Mouse (Mus musculus): ENCODE results near the gene Mmp23. TPM values are rescaled to one million over a fixed set of nuclear protein-coding genes. Genes with fewer than 3 reads are reported as not detected.

The Mmp23 gene
- total RNA-seq, 2 experiments from 2014 or later = 3.9 to 4.8 TPM

- DNase-seq = no peak
- intact Hi-C loops (cut with DNase I) = no loop called here
Measured at GRCm38 (mm10) chr4:155602753-155603152, 50.4 kb downstream of the Mmp23 start.

DNA sequence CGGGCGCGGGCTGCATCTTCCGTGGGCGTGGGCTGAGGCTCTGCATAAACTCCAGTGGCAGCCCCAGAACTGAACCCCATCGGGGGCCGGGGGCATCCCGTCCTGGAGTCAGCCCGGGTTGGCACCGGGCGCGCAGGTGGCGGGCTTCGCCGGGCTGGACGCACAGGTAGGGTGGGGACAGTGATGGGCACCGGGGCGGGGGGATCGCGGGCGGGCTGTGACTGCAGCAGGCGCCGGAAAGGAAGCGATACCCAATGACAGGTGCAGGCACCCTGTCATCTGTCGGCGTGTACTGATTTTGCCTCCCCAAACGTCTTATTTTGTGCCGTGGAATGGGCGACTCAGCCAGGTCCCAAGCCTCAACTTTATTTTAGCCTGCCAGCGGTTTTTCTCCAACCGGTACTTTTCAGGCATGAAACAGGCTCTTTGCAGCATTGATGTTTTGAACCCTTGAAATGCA lies 51.2 kb downstream of the Mmp23 start:
- no peak for DNase-seq
- intact Hi-C loops (cut with DNase I) = no loop called here

DNA sequence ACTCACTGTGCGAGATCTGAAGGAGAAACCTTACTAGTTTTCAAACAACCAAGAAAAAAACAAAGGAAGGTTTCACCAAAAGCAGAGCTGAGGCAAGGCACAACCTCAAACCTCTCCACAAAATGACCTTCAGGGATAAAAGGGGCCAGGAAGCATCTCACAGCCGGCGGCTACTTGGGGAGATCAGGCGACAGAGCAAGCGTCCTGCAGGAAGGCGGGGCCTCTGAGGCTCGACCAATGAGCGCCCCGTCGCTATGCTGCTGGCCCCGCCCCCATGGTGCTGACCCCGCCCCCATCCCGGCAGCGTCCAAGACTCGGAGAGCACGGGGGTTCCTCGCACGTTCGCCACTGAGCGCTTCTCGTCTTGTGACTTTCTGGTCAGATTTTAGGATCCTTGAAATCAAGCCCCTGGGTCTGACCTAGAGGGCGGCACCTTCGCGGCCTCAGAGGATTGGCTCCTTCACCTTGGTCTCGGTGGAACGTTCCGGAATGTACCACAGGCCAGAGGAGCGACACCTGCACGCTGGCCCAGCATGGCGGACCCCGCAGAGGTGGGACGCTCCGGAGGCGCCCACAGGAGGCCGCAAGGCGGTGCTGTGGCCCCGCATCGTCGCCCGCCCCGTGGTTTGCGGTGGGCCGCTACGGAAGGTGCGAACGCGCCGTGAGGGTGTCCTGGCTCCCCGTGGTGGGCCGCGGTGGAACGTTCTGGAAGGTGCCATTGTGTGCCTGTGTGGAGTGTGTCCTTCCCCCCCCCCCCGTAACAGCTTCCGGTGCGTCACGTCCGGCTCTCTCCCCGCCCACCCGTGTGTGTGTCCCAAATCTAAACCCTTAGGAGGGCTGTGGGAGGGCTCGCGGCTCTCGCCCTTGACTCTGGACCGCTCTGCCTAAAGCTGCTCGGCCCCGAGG lies 51.8 kb downstream of the Mmp23 start, which contains the start of gene Slc35e2:
Gene Slc35e2, plus strand, starts transcription at position 326 of the 906 bp plus-strand sequence.
- DNase-seq = peak; percentile 98
- intact Hi-C loops (cut with DNase I) = no loop called here

Other genes with a start within 250 kb of the Mmp23 start
- 1 to 10 TPM; 6.4 to 6.6 TPM for gene Cfap74, start 244.2 kb downstream of the Mmp23 start, total RNA-seq (2021)
- gene Tmem52, start 184.3 kb downstream of the Mmp23 start, total RNA-seq (2021) = not detected
- 1,000 to 10,000 TPM; 1,273 to 1,305 TPM for gene Gnb1, start 162.0 kb downstream of the Mmp23 start, total RNA-seq (2021)
- 10 to 100 TPM; 58.8 to 59.5 TPM for gene Nadk, start 91.0 kb downstream of the Mmp23 start, total RNA-seq (2021)
- gene Slc35e2, start 52.0 kb downstream of the Mmp23 start, total RNA-seq (2021) = 10 to 100 TPM; 39.1 to 40.6 TPM
- gene Cdk11b, start 28.5 kb downstream of the Mmp23 start, total RNA-seq (2021) = 10 to 100 TPM; 55.5 to 60.6 TPM
- gene Gm10563, start 8.0 kb downstream of the Mmp23 start, total RNA-seq (2021) = not detected
- gene Mib2, start 15.8 kb upstream of the Mmp23 start, total RNA-seq (2021) = 100 to 1,000 TPM in 1 of 2 experiments, 10 to 100 TPM in 1; 91.0 to 105 TPM
- 10 to 100 TPM; 20.3 to 22.0 TPM for gene Fndc10, start 41.0 kb upstream of the Mmp23 start, total RNA-seq (2021)
- gene Ssu72, start 51.4 kb upstream of the Mmp23 start, total RNA-seq (2021) = 10 to 100 TPM; 82.1 to 83.7 TPM
- 10 to 100 TPM; 41.0 to 44.8 TPM for gene Tmem240, start 81.4 kb upstream of the Mmp23 start, total RNA-seq (2021)
- 10 to 100 TPM; 64.8 to 69.8 TPM for gene Atad3a, start 107.7 kb upstream of the Mmp23 start, total RNA-seq (2021)
- gene Vwa1, start 121.3 kb upstream of the Mmp23 start, total RNA-seq (2021) = 10 to 100 TPM; 15.6 to 16.4 TPM
- 1 to 10 TPM; 1.3 TPM for gene Tmem88b, start 132.5 kb upstream of the Mmp23 start, total RNA-seq (2021)
- not detected for gene Ankrd65, start 137.1 kb upstream of the Mmp23 start, total RNA-seq (2021)
- gene Mrpl20, start 149.5 kb upstream of the Mmp23 start, total RNA-seq (2021) = 100 to 1,000 TPM; 102 to 104 TPM
- 10 to 100 TPM; 84.1 to 85.0 TPM for gene Ccnl2, start 159.1 kb upstream of the Mmp23 start, total RNA-seq (2021)
- gene Aurkaip1, start 177.9 kb upstream of the Mmp23 start, total RNA-seq (2021) = 10 to 100 TPM; 59.7 to 62.7 TPM
- gene Mxra8, start 186.3 kb upstream of the Mmp23 start, total RNA-seq (2021) = 10 to 100 TPM; 15.0 to 15.1 TPM
- gene Dvl1, start 194.0 kb upstream of the Mmp23 start, total RNA-seq (2021) = 10 to 100 TPM; 82.5 to 88.2 TPM
- gene Tas1r3, start 210.0 kb upstream of the Mmp23 start, total RNA-seq (2021) = under 1 TPM; 0.28 to 0.32 TPM
- 10 to 100 TPM; 26.6 to 27.5 TPM for gene Cptp, start 216.1 kb upstream of the Mmp23 start, total RNA-seq (2021)
- gene Ints11, start 216.2 kb upstream of the Mmp23 start, total RNA-seq (2021) = 10 to 100 TPM; 44.1 to 54.7 TPM
- gene Pusl1, start 238.4 kb upstream of the Mmp23 start, total RNA-seq (2021) = 10 to 100 TPM; 62.3 to 68.1 TPM
- gene Acap3, start 238.4 kb upstream of the Mmp23 start, total RNA-seq (2021) = 100 to 1,000 TPM; 164 to 168 TPM

All from left cerebral cortex, postnatal 4 days (tissue).